Mouse (Mus musculus) liver, postnatal 0 days (tissue): ENCODE data around the gene Scly.

Source experiments
- CTCF ChIP-seq: sonication (generic); IDR thresholded peaks from 2 replicates; pipeline ENCODE4 v1.5.1; 2016; ENCODE audit warnings: antibody characterized with exemption, low read depth
- EP300 ChIP-seq: IDR thresholded peaks from 2 replicates; pipeline ENCODE4 v1.6.1; 2016; ENCODE audit warnings: antibody characterized with exemption, low read depth, mild to moderate bottlenecking

GRCm38 (mm10) chr1:91251927-91252326 is 46.2 kb upstream of the Scly start:
- TF ChIP-seq EP300 = no peak
- peak; percentile 75 for TF ChIP-seq CTCF
